Mouse (Mus musculus): ENCODE results near the gene Gm21860. TPM values are rescaled to one million over a fixed set of nuclear protein-coding genes. Genes with fewer than 3 reads are reported as not detected.
"Not testable (repeated sequence)": the region's sequence is repeated elsewhere in the genome, so short reads cannot be mapped to it uniquely, and the experiment has no call there.

Gene Gm21860
- not detected for total RNA-seq (2021)
- long read RNA-seq, experiment 1 = 0 reads
- long read RNA-seq, experiment 2 = 0 reads

DNA sequence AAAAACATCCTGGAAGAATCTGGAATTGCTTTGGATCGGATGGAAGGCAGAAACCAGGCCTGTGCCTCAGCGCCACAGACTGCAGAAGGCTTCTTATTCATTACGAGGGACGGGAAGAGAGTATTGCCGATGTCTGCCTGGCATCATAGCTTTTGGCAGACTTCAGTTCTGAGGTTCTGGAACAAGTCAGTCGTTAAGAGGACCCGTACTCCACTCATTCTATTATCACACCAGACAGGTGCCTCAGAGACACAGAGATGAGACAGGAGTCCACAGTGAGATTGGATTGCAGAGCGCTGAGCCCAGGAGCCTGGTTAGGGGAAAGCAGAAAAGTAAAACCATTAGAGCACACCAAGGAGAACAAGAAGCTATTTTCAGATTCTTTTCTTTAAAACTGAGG lies at the start of gene Gm21860:
Gene Gm21860 (minus strand): TSS at position 101 of the 400 bp plus-strand sequence.
- not testable (repeated sequence) for DNase-seq

DNA sequence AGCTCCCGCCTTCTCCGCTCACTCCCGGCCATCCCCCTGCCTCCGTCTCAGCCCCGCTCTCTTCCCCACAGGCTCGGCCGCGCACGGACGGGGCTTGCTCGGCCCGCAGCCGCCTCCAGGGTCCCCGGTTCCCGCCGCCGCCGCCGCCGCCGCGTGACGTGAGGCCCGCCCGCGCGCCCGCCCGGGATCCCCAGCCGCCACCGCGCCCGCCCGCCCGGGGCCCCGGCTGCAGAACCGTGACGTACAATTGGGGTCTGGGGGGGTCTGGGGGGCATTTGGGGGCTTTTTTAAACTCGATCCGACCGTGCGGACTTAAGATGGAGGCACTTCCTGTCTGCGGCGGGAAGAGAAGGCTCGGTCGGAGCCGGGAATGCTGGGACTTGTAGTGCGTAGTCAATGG lies 29.8 kb upstream of the Gm21860 start, which contains the start of gene Gm47283:
Gene Gm47283 (plus strand): TSS at position 301 of the 400 bp plus-strand sequence.
- DNase-seq = not testable (repeated sequence)

DNA sequence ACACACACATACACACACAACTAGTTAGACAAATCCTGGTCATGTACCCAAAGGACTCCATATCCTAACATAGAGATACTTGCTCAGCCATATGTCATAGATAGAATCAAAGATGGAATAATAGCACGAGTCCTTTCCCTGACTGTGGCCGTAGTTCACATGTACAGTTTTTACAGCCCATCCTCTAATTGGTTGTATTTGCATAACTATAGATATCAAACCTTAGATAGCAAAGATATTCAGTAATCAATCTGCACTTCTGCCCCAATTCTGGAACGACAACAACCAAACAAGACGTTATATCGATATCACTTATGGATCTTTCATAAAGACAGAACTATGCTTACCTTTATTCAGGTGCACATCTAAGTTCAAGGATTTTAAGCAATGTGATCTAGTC lies 9.4 kb downstream of the Gm21860 start:
- DNase-seq = not testable (repeated sequence)

DNA sequence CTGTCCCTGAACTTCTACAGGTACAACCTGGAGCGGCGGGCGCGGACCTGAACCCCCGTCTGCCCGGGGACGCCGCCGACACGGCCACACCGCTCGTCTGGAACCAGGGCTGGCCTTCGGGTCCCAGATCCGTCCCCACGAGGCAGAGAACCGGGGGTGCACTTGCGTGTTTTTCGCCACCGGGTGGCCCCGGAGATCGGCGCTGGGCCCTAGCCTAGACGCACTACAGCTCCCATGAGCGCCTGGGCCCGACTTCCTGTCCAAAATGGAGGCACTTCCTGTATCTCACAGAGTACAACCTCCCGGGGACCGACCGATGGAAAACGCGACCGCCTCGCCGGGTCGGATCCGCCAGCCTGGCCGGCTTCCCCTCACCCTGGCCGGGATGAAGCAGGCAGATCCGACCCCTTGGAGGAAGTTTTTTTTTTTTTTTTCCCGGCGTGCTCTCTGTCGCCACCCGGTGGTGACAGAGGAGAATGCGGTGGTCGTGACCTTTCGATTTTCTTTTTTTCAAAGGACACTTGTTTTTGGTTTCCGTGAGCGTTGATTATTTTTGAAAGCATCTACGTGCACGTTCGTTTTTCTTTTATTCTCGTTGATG lies 10.1 kb downstream of the Gm21860 start:
- peak; percentile 84 for DNase-seq

DNA sequence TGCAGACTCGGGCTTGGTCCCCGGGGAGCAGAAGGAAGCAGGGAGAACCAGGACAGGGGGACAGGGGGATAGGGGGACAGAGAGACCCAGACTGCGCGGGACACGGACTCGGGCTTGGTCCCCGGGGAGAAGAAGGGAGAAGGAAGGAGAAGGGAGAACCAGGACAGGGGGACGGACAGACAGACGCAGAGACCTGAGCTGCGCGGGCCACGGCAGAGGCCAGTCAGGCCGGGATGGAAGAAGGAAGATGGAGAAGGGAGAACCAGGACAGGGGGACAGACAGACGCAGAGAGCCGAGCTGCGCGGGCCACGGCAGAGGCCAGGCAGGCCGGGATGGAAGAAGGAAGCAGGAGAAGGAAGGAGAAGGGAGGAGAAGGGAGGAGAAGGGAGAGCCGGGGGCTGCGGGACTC lies 10.8 kb downstream of the Gm21860 start:
- no peak for DNase-seq

DNA sequence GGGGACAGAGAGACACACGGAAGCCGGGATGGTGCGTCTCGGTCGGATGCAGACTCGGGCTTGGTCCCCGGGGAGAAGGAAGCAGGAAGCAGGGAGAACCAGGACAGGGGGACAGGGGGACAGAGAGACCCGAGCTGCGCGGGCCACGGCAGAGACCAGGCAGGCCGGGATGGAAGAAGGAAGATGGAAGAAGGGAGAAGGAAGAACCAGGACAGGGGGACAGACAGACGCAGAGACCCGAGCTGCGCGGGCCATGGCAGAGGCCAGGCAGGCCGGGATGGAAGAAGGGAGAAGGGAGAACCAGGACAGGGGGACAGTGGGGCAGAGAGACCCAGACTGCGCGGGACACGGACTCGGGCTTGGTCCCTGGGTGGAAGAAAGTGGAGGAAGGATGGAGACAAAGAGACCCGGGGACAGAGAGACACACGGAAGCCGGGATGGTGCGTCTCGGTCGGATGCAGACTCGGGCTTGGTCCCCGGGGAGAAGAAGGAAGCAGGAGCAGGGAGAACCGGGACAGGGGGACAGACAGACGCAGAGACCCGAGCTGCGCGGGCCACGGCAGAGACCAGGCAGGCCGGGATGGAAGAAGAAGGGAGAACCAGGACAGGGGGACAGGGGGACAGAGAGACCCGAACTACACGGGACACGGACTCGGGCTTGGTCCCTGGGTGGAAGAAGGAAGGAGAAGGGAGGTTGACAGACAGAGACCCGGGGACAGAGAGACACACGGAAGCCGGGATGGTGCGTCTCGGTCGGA lies 11.4 kb downstream of the Gm21860 start:
- not testable (repeated sequence) for DNase-seq

DNA sequence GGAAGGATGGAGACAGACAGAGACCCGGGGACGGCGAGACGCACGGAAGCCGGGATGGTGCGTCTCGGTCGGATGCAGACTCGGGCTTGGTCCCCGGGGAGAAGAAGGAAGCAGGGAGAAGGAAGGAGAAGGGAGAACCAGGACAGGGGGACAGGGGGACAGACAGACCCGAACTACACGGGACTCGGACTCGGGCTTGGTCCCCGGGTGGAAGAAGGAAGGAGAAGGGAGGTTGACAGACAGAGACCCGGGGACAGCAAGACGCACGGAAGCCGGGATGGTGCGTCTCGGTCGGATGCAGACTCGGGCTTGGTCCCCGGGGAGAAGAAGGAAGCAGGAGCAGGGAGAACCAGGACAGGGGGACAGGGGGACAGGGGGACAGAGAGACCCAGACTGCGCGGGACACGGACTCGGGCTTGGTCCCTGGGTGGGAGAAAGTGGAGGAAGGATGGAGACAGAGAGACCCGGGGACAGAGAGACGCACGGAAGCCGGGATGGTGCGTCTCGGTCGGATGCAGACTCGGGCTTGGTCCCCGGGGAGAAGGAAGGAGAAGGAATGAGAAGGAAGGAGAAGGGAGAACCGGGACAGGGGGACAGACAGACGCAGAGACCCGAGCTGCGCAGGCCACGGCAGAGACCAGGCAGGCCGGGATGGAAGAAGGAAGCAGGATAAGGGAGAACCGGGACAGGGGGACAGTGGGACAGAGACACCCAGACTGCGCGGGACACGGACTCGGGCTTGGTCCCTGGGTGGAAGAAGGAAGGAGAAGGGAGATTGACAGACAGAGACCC lies 12.2 kb downstream of the Gm21860 start:
- not testable (repeated sequence) for DNase-seq

DNA sequence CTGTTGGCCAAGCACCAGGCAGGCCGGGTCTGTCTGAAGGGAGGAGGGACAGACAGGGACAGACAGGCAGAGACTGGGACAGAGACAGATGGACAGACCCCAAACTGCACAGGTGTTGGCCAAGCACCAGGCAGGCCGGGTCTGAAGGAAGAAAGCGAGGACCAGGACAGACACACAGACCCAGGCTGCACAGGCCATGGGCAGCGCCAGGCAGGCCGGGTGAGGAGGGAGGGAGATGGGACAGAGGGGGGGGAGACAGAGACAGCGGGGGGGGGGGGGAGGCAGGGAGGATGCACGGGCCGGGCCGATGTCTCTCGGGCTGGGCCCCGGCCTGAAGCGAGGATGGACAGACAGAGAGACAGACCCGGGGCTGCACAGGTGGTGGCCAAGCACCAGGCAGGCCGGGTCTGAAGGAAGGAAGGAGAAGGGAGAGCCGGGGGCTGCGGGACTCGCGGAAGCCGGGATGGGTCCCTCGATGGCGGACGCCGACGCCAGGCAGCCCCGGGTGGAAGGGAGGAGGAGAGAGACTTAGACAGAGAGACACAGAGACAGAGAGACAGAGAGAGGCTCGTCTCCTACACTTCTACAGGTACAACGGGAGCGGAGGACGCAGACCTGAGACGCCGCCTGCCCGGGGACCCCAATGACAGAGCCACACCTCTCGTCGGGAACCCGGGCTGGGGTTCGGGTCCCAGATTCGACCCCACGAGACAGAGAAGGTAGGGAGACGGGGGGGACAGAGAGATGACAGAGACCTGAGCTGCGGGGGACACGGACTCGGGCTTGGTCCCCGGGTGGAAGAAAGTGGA lies 13.0 kb downstream of the Gm21860 start:
- not testable (repeated sequence) for DNase-seq

DNA sequence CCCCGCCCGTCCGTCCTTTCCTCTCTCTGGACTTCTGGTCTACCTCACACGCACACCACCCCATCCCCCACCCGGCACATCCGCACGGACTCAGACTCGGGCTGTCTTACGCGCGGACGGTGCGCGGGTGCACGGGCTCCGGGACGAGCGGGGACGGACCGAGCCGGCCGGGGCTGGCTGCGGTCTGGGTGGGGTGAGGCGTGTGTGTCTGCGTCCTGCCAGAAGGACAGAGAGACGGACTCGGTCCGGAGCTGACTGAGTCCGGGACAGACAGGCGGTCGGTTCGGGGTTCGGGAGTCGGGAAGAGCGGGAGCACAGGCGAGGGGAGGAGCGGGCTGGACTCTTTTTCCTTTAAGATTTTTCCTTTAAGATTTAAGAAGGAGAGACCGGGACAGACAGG lies 13.6 kb downstream of the Gm21860 start:
- not testable (repeated sequence) for DNase-seq

DNA sequence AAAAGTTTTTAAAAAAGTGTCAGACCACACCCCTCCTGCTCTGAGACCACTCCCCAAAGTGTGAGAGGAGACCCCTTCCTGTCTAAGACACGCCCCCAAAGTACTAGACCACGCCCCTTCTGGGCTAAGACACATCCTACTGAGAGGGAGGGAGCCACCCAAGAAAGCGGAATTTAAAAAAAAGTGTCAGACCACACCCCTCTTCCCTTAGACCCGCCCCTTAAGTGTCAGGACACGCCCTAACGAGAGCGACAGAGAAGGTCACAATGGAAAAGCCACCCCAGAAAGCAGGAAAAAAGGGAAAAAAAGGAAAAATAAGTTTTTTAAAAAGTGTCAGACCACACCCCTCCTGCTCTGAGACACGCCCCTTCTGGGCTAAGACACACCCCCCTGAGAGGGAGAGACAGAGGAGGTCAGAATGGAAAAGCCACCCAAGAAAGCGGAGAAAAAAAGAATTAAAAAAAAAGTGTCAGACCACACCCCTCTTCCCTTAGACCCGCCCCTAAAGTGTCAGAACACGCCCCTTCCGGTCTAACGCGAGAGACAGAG lies 14.5 kb downstream of the Gm21860 start:
- DNase-seq = peak; percentile 59

DNA sequence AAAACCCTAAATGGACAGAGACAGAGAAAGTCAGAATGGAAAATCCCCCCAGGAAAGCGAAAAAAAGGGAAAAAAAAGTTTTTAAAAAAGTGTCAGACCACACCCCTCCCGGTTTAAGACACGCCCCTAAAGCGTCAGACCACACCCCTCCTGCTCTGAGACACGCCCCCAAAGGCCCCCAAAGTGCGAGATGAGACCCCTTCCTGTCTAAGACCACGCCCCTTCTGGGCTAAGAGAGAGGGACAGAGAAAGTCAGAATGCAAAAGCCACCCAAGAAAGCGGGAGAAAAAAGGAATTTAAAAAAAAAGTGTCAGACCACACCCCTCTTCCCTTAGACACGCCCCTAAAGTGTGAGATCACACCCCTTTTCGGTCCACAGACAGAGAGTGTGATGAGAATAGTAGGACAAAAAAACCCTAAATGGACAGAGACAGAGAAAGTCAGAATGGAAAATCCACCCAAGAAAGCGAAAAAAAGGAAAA lies 15.0 kb downstream of the Gm21860 start:
- peak; percentile 44 for DNase-seq

DNA sequence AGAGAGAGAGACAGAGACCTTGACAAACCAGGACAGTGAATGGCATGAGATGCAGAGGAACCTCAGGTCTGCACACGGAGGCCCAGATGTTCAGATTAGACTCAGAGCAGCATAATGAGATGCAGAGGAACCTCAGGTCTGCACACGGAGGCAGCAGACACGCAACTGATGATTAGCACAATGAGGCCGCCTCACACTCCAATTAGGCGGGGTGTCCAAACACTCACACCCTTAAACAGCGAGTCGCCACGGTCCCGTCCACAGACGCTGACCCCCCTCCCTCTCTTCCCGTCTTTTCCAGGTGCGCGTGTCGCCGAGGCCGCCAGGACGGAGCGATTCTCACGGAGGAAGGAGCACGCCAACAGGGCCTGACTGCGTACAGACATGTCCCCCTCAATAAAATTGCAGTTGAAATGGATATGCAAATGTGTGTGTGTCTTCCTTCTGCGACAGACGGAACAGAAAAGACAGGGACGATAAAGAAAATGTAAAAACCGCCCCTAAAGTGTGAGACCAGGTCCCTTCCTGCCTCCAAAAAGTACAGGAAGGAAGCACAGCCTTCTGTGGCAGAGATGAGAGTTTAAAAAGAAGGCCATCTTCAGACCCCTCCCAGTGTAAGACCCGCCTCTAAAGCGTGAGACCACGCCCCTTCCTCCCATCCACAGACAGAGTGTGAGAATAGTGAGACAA lies 15.6 kb downstream of the Gm21860 start:
- DNase-seq = peak; percentile 50

DNA sequence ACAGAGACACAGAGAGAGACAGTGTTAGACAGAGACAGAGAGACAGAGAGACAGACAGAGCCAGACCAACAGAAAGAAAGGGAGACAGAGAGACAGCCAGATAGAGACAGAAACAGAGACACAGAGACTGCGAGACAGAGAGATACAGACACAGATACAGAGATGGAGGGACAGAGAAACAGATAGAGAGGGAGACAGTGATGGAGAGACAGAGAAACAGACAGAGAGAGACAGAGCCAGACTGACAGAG lies 16.3 kb downstream of the Gm21860 start:
- no peak for DNase-seq

DNA sequence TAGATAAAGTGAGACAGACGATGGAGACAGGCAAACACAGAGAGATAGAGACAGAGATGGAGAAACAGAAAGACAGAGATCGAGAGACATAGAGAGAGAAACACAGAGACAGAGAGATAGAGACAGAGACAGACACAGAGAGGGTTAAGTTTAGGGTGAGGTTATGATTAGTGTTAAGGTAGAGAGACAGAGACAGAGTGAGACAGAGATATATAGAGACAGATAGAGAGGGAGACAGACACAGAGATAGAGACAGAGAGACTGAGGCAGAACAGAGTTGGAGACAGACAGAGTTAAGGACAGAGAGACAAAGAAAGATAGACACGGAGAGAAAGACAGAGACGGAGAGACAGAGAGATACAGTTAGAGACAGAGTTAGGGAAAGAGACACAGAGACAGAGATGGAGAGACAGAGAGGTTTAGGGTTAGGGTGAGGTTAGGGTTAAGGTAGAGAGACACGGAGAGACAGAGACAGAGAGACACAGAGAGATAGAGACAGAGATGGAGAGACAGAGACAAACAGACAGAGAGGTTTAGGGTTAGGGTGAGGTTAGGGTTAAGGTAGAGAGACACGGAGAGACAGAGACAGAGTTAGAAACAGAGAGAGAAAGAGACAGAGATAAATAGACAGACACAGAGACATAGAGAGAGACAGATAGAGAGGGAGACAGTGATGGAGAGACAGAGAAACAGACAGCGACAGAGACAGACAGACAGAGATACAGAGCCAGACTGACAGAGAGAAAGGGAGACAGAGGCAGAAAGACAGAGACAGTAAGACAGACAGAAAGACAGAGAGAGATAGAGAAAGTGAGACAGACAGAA lies 16.8 kb downstream of the Gm21860 start:
- no peak for DNase-seq

DNA sequence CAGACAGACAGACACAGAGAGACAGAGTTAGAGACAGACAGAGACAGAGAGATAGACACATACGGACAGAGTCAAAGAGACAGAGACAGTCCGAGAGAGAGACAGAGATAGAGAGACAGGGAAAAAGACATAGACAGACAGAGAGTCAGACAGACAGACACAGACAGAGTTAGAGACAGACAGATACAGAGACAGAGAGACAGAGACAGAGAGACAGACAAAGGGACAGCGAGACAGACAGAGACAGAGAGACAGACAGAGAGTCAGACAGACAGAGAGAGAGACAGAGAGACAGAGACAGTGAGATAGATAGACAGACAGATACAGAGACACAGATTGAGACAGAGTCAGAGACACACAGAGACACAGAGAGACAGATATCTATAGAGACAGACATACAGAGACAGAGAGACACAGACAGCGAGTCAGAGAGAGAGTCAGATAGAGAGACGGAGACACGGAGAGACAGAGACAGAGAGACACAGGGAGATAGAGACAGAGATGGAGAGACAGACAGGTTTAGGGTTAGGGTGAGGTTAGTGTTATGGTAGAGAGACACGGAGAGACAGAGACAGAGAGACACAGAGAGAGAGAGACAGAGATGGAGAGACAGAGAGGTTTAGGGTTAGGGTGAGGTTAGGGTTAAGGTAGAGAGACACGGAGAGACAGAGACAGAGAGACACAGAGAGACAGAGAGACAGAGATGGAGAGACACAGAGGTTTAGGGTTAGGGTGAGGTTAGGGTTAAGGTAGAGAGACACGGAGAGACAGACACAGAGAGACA lies 18.2 kb downstream of the Gm21860 start:
- not testable (repeated sequence) for DNase-seq

DNA sequence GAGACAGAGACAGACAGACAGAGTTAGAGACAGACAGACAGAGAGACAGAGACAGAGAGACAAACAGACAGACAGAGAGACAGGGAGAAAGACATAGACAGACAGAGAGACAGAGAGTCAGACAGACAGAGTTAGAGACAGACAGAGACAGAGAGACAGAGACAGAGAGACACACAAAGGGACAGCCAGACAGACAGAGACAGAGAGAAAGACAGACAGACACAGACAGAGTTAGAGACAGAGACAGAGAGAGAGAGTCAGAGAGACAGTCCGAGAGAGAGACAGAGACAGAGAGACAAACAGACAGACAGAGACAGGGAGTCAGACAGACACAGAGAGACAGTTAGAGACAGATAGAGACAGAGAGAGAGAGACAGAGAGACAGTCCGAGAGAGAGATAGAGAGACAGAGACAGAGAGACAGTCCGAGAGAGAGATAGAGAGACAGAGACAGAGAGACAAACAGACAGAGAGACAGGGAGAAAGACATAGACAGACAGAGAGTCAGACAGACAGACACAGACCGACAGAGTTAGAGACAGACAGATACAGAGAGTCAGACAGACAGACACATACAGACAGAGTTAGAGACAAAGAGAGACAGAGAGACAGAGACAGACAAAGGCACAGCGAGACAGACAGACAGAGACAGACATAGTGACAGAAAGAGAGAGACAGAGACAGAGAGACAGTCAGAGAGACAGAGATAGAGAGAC lies 19.3 kb downstream of the Gm21860 start:
- DNase-seq = not testable (repeated sequence)

DNA sequence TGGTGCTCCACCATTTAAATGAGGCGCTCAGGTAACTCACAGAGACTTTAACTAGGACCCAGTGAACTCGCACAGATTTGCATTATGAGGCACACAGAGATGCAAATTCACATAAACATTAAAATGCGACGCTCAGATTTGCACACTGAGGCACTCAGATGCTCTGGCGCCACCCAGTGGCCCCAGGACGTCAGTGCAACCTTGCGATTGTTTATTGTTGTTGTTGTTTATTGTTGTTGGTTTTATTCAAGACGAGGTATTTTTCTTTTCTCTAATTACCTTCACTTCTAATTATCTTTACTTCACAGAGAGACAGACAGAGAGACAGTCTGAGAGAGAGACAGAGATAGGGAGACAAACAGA lies 20.3 kb downstream of the Gm21860 start:
- DNase-seq = peak; percentile 62

DNA sequence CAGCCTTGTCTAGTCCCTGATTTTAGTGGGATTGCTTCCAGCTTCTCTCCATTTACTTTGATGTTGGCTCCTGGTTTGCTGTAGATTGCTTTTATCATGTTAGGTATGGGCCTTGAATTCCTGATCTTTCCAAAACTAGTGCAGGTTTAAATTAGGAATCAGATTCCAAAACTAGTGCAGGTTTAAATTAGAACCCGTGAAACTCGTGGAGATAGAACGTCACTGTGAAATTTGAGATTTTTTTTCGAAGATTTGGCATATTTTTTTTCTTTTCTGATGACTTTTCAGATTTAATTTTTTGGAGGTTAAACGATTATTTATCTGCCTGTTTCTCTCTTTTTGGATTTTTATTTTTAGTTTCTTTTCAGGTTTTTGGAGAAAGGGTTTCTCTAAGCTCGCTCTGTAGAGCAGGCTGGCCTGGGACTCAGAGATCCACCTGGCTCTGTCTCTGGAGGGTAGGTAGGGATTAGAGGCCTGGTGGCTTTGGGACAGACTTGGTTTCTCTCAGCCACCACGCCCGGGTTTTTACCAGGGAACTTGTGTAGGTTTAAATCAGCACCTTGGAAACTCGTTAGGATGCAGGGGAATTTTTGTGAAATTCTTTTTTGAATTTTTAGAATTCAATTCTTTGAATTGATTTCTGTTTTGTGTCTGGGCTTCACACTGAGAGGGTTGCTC lies 20.8 kb downstream of the Gm21860 start:
- DNase-seq = not testable (repeated sequence)

Measured in adrenal gland, postnatal 10 days (tissue).